ENCODE assay signal across 9 mouse cellular contexts in the genomic region with DNA sequence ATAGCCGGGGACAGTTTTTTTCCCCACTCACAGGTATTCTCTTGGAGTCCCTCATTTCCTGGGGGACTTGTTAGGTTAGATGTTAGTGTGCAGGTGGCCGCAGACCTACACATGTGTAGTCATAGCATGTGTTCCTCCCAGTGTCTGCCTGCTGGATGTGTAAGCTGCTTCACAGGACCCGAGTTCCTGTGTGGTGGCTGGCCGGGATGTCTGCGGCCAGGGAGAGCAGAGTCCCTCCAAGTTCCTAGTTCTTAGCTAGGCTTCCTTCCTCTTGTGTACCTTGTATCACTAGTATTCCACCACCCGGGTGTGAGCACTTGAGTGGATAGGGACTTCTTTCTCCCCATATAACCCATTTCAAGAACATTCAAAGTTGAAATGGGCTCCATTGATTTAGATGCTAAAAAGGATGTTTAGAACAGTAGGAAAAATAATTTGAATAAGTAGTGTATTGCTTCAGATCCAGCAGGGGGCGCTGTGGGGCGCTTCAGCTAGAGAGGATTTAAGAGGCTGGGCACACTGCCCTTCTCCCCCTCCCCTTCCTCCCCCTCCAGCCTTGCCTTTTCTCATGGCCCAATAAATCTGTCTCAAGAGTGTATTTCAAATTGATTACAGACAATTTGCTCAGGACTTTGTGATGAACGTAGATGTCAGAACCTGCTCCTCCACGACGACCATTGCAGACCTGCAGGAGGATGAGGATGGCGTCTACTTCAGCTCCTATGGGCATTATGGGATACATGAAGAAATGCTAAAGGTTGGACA. TPM values are rescaled to one million over a fixed set of nuclear protein-coding genes. Genes with fewer than 3 reads are reported as not detected.
DNase-seq lines count a peak whose midpoint lies in the region; ATAC-seq and TF ChIP-seq lines count a peak whose summit lies in the region.
"Had no signal": no experiment of that assay in that cellular context is flagged by ENCODE, and none has a peak within 500 bp of the region (broad histone marks: within the 10 kb centered on the region; RNA-seq: fewer than 3 reads in every experiment).

No protein-coding gene starts in this region.

- no peak for DNase-seq in cerebellum, adult 2 months
- DNase-seq in cerebellum, adult 11-12 months: no peak
- DNase-seq in urinary bladder, postnatal 14 days (ENCODE audit: low spot score): peak; percentile 57
- no peak for DNase-seq in urinary bladder, postnatal 10 days (ENCODE audit: low spot score)
- DNase-seq in embryonic facial prominence, embryonic 10.5 days (ENCODE audit: low spot score): peak; percentile 75
- DNase-seq in lung, postnatal 10 days: peak; percentile 60
- DNase-seq in right cerebral cortex, postnatal 4 days: peak; percentile 87

- no peak overlapping the region for H3K9ac ChIP-seq in hindbrain, embryonic 16.5 days (ENCODE audit: low read depth, low read length)
- H3K9ac ChIP-seq: heart, embryonic 15.5 days had no signal

- no peaks in the 10 kb centered on the region for H3K9me3 ChIP-seq in embryonic facial prominence, embryonic 10.5 days
- no peaks in the 10 kb centered on the region for H3K9me3 ChIP-seq in hindbrain, embryonic 16.5 days (ENCODE audit: control insufficient read depth, low read length)
- H3K9me3 ChIP-seq: heart, embryonic 15.5 days had no signal

- no peak overlapping the region for H3K27ac ChIP-seq in cerebellum, adult 2 months (ENCODE audit: insufficient read depth, low read length)
- H3K27ac ChIP-seq in embryonic facial prominence, embryonic 10.5 days (replicated peaks): no peak overlapping the region
- no peak overlapping the region for H3K27ac ChIP-seq in hindbrain, embryonic 16.5 days (ENCODE audit: low read depth, low read length)
- H3K27ac ChIP-seq: heart, embryonic 15.5 days had no signal

- H3K4me3 ChIP-seq in cerebellum, adult 2 months (replicated peaks; ENCODE audit: insufficient read depth, low read depth, low read length): no peak overlapping the region
- H3K4me3 ChIP-seq in embryonic facial prominence, embryonic 10.5 days: no peak overlapping the region
- H3K4me3 ChIP-seq in hindbrain, embryonic 16.5 days (ENCODE audit: low read length): no peak overlapping the region
- H3K4me3 ChIP-seq: heart, embryonic 15.5 days had no signal

- no peaks in the 10 kb centered on the region for H3K4me1 ChIP-seq in cerebellum, adult 2 months (ENCODE audit: control insufficient read depth, insufficient read depth, low read length)
- H3K4me1 ChIP-seq in embryonic facial prominence, embryonic 10.5 days: no peaks in the 10 kb centered on the region
- 0 out of 2 replicates have a peak, but pooled peaks cover 2% of the 10 kb centered on the region for H3K4me1 ChIP-seq in hindbrain, embryonic 16.5 days (ENCODE audit: control insufficient read depth, insufficient read depth, low read depth, low read length)
- H3K4me1 ChIP-seq: heart, embryonic 15.5 days had no signal

- TF ChIP-seq POLR2A in cerebellum, adult 2 months (IDR thresholded peaks at IDR 0.05; ENCODE audit: borderline replicate concordance, insufficient read depth, low read length): no peak

- TF ChIP-seq CTCF in cerebellum, adult 2 months (IDR thresholded peaks at IDR 0.05; ENCODE audit: borderline replicate concordance, insufficient read depth, low read depth, low read length): peak; percentile 24; the same call in 1 of the 2 replicates

- WGBS in cerebellum, adult 2 months: 54% methylated on average over 12 of the region's 12 CpGs
- 70% methylated on average over 12 of the region's 12 CpGs for WGBS in embryonic facial prominence, embryonic 10.5 days
- WGBS in hindbrain, embryonic 16.5 days: 50% methylated on average over 12 of the region's 12 CpGs

- peak; percentile 69 for ATAC-seq in hindbrain, embryonic 16.5 days

- no peaks in the 10 kb centered on the region for H3K27me3 ChIP-seq in cerebellum, adult 2 months (ENCODE audit: control insufficient read depth, insufficient read depth, low read length)
- H3K27me3 ChIP-seq in embryonic facial prominence, embryonic 10.5 days (replicated peaks; ENCODE audit: low read depth, poor library complexity, severe bottlenecking): no peaks in the 10 kb centered on the region
- no peaks in the 10 kb centered on the region for H3K27me3 ChIP-seq in hindbrain, embryonic 16.5 days (replicated peaks; ENCODE audit: control insufficient read depth, insufficient read depth, low read length)
- H3K27me3 ChIP-seq: heart, embryonic 15.5 days had no signal

- peaks cover 94% of the 10 kb centered on the region for H3K36me3 ChIP-seq in embryonic facial prominence, embryonic 10.5 days (replicated peaks)
- H3K36me3 ChIP-seq in hindbrain, embryonic 16.5 days (ENCODE audit: control insufficient read depth, insufficient read depth, low read length): peaks cover 5% of the 10 kb centered on the region; the same call in 1 of the 2 replicates

- no peak overlapping the region for H3K4me2 ChIP-seq in hindbrain, embryonic 16.5 days (ENCODE audit: low read length)
- H3K4me2 ChIP-seq: heart, embryonic 15.5 days had no signal

RNA-seq across cellular contexts. Expression of a gene that starts 8.7 kb away (rescaled TPM):
- 28.1 and 31.1 TPM in 2 replicates for polyA plus RNA-seq in cerebellum, adult 2 months (2012; rRNA removed)
- polyA plus RNA-seq in embryonic facial prominence, embryonic 10.5 days (2016; fragmentation: Nextera tagmentation; extraction: Ambion mirVana): 58.5 and 68.6 TPM in 2 replicates
- 44.9 and 50.0 TPM in 2 replicates for polyA plus RNA-seq in hindbrain, embryonic 16.5 days (2015; fragmentation: Nextera tagmentation; extraction: Ambion mirVana)

RNA-seq across cellular contexts. Expression of a gene that starts 27.9 kb away (rescaled TPM):
- polyA plus RNA-seq in cerebellum, adult 2 months (2012; rRNA removed): 5.9 and 6.6 TPM in 2 replicates
- 4.8 and 5.6 TPM in 2 replicates for polyA plus RNA-seq in embryonic facial prominence, embryonic 10.5 days (2016; fragmentation: Nextera tagmentation; extraction: Ambion mirVana)
- 4.2 and 5.2 TPM in 2 replicates for polyA plus RNA-seq in hindbrain, embryonic 16.5 days (2015; fragmentation: Nextera tagmentation; extraction: Ambion mirVana)

Comparison
In these comparisons a context has a peak if more than half of its experiments do, and no peak if none do; other contexts are left out.
1. DNase-seq: peak in urinary bladder, postnatal 14 days (single experiment), embryonic facial prominence, embryonic 10.5 days (single experiment), lung, postnatal 10 days (single experiment) and right cerebral cortex, postnatal 4 days (single experiment); none in cerebellum, adult 2 months (0 of 2), cerebellum, adult 11-12 months (single experiment) and urinary bladder, postnatal 10 days (single experiment).